Mouse (Mus musculus): Measurements from ENCODE around the gene Gatc.

DNA sequence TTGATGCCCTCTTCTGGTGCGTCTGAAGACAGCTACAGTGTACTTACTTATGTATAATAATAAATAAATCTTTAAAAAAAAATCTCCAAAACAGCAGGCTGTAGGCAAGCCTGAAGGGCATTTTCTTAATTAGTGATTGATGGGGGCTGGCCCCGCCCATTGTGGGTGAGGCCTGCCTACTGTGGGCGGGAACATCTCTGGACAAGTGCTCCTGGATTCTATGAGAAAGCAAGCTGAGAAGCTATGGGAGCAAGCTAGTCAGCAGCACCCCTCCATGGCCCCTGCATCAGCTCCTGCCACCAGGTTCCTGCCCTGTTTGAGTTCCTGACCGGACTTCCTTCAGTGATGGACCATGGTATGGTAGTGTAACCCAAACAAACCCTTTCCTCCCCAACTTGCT lies 23.8 kb upstream of the Gatc start:
- TF ChIP-seq CTCF (IDR thresholded peaks at IDR 0.05; ENCODE audit: control insufficient read depth, insufficient read depth, insufficient read length) (no peak), FOSL1 (IDR thresholded peaks at IDR 0.05; ENCODE audit: insufficient read depth, low read length, poor library complexity, severe bottlenecking) (no peak), USF1 (IDR thresholded peaks at IDR 0.05; ENCODE audit: low read depth) (no peak), CEBPB (IDR thresholded peaks at IDR 0.05; ENCODE audit: low read depth) (no peak)
